Mouse (Mus musculus) splenic B cell, adult 2 months (primary cell): ENCODE results near the gene Hoxc5.

Experiments used
- DNase-seq: peaks from one replicate; pipeline ENCODE4 v3.0.0-alpha.2; 2011; ENCODE audit warnings: low read depth, low spot score
- H3K27me3 ChIP-seq: 2 replicates; pipeline ENCODE4 v1.6.1; 2012; ENCODE audit warnings: mild to moderate bottlenecking, low read length, moderate library complexity, mixed read lengths; ENCODE audit not compliant: control insufficient read depth, poor library complexity, insufficient read depth, severe bottlenecking
- H3K36me3 ChIP-seq: 2 replicates; pipeline ENCODE4 v1.6.1; 2012; ENCODE audit warnings: mild to moderate bottlenecking, low read length, moderate library complexity, mixed read lengths; ENCODE audit not compliant: control insufficient read depth, poor library complexity, insufficient read depth, severe bottlenecking

Gene Hoxc5

GRCm38 (mm10) chr15:103060341-103061130, 93.3 kb downstream of the Hoxc5 start:
- H3K36me3 ChIP-seq = no peaks in the 10 kb centered on the region
- DNase-seq = no peak
- no peaks in the 10 kb centered on the region; the same call in 1 of the 2 replicates for H3K27me3 ChIP-seq

GRCm38 (mm10) chr15:103061131-103061825, 94.0 kb downstream of the Hoxc5 start:
- no peak for DNase-seq
- Histone ChIP-seq H3K27me3 (no peaks in the 10 kb centered on the region; the same call in 1 of the 2 replicates), H3K36me3 (no peaks in the 10 kb centered on the region)

DNA sequence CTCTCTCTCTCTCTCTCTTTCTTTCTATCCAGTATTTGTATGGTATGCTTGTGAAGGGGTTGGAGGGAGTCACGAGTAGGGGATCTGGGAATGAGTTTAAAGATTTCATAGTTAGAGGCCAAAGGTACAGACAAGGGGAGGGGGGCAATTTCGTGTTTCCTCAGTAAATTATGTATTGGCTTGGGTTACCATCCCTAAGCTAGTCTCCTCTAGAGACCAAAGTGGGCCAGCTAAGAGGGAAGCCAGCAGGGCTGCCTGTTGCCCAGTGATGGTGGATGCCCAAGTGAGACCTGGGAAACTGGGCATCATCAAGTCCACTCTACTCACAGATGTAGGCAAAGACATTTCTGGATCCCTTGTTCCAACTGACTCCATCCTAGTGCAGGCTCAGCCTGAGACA, 94.7 kb downstream of the Hoxc5 start:
- no peak for DNase-seq
- Histone ChIP-seq H3K36me3 (no peaks in the 10 kb centered on the region), H3K27me3 (no peaks in the 10 kb centered on the region; the same call in 1 of the 2 replicates)

DNA sequence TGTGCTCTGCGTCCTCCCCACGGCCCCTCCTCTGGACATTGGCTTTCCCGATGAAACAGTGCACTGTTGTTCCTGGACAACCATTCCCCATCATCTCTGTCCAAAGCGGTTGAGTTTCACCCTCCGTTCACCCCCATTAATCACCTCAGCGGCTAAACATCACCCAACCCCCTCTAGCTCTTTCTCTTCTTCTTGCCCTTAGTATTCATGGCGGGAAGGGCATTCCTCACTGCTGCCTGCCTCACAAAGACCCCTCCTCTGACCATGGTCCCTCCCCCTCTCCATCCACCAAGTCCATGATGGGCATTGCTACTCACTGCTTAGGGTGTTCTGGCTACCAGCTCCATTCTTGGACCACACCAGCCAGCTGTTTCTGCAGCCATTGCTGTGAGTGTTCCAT, 98.4 kb downstream of the Hoxc5 start:
- Histone ChIP-seq H3K27me3 (no peaks in the 10 kb centered on the region), H3K36me3 (no peaks in the 10 kb centered on the region)
- DNase-seq = no peak
